Mouse (Mus musculus): Measurements from ENCODE around the gene B3gnt7.

The B3gnt7 gene

GRCm38 (mm10) chr1:86302532-86302931 lies at the start of gene B3gnt7:
Gene B3gnt7, plus strand, starts transcription at chr1:86302832.
- no peak for DNase-seq (ENCODE audit: low spot score)

- no peak for DNase-seq (ENCODE audit: low spot score)
Measured at GRCm38 (mm10) chr1:86253410-86253809, 49.2 kb upstream of the B3gnt7 start.

- DNase-seq (ENCODE audit: low spot score): no peak
Measured at GRCm38 (mm10) chr1:86256311-86256710, 46.3 kb upstream of the B3gnt7 start.

- no peak for DNase-seq (ENCODE audit: low spot score)
Measured at GRCm38 (mm10) chr1:86257228-86257627, 45.4 kb upstream of the B3gnt7 start.

GRCm38 (mm10) chr1:86258171-86258824 lies 44.3 kb upstream of the B3gnt7 start:
- DNase-seq (ENCODE audit: low spot score): no peak

GRCm38 (mm10) chr1:86263564-86264339 lies 38.9 kb upstream of the B3gnt7 start:
- DNase-seq (ENCODE audit: low spot score): peak; percentile 43

- no peak for DNase-seq (ENCODE audit: low spot score)
Measured at GRCm38 (mm10) chr1:86265060-86265459, 37.6 kb upstream of the B3gnt7 start.

- DNase-seq (ENCODE audit: low spot score): no peak
Measured at GRCm38 (mm10) chr1:86268492-86269189, 34.0 kb upstream of the B3gnt7 start.

- no peak for DNase-seq (ENCODE audit: low spot score)
Measured at GRCm38 (mm10) chr1:86269190-86269508, 33.5 kb upstream of the B3gnt7 start.

- DNase-seq (ENCODE audit: low spot score): no peak
Measured at GRCm38 (mm10) chr1:86271707-86272106, 30.9 kb upstream of the B3gnt7 start.

GRCm38 (mm10) chr1:86277055-86277454 lies 25.6 kb upstream of the B3gnt7 start:
- DNase-seq (ENCODE audit: low spot score): no peak

GRCm38 (mm10) chr1:86281781-86282536 lies 20.7 kb upstream of the B3gnt7 start:
- no peak for DNase-seq (ENCODE audit: low spot score)

- DNase-seq (ENCODE audit: low spot score): no peak
Measured at GRCm38 (mm10) chr1:86284101-86284500, 18.5 kb upstream of the B3gnt7 start.

- no peak for DNase-seq (ENCODE audit: low spot score)
Measured at GRCm38 (mm10) chr1:86285295-86285694, 17.3 kb upstream of the B3gnt7 start.

- DNase-seq (ENCODE audit: low spot score): no peak
Measured at GRCm38 (mm10) chr1:86287473-86287872, 15.2 kb upstream of the B3gnt7 start.

GRCm38 (mm10) chr1:86290452-86290851 lies 12.2 kb upstream of the B3gnt7 start:
- no peak for DNase-seq (ENCODE audit: low spot score)

- DNase-seq (ENCODE audit: low spot score): no peak
Measured at GRCm38 (mm10) chr1:86293091-86293490, 9.5 kb upstream of the B3gnt7 start.

GRCm38 (mm10) chr1:86293868-86294267 lies 8.8 kb upstream of the B3gnt7 start:
- DNase-seq (ENCODE audit: low spot score): no peak

GRCm38 (mm10) chr1:86294472-86294871 lies 8.2 kb upstream of the B3gnt7 start:
- DNase-seq (ENCODE audit: low spot score): no peak

- DNase-seq (ENCODE audit: low spot score): peak; percentile 38
Measured at GRCm38 (mm10) chr1:86300093-86300492, 2.5 kb upstream of the B3gnt7 start.

- DNase-seq (ENCODE audit: low spot score): no peak
Measured at GRCm38 (mm10) chr1:86300731-86301130, 1.9 kb upstream of the B3gnt7 start.

Data from retina, embryonic 14.5 days (tissue).